In the genomic region with DNA sequence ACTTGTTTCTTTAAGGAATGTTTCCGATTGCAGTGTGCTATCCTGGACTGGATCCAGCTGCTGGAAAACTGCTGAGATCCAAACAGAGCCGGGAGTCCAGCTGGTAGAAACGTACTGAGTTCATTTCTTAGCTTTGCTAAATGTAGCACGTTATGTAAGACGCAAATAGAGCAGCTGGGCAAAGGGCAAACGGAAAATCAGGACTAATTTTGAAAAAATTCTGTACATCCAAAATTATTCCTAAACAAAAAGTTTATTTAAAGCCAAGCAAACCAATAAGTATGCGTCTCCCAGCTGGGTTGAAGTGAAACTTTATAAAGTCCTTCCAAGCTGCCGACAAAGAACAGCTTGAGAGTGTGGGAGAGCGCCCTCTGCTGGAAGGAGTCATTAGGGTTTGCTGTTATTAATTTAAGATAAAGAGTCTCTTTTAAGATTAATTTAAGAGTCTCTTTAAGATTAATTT, we compare ENCODE assay signal across 8 mouse cellular contexts. TPM values are rescaled to one million over a fixed set of nuclear protein-coding genes. Genes with fewer than 3 reads are reported as not detected.
DNase-seq lines count a peak whose midpoint lies in the region; ATAC-seq lines count a peak whose summit lies in the region.

No protein-coding gene starts in this region.

- H3K9me3 ChIP-seq in intestine, embryonic 14.5 days (ENCODE audit: control insufficient read depth, low read length), result 0 out of 2 replicates have a peak, but pooled peaks cover 1% of the 10 kb centered on the region
- peaks cover 31% of the 10 kb centered on the region for H3K9me3 ChIP-seq in megakaryocyte, embryonic 14.5 days

- no peak overlapping the region for H3K9ac ChIP-seq in intestine, embryonic 14.5 days (ENCODE audit: low read length)

- peak overlapping the region; percentile 34 for H3K4me2 ChIP-seq in intestine, embryonic 14.5 days (ENCODE audit: low read length)

- ATAC-seq in intestine, embryonic 14.5 days (replicated peaks; ENCODE audit: low FRiP score, low TSS enrichment, low read depth), result no peak

- H3K27ac ChIP-seq in intestine, embryonic 14.5 days (ENCODE audit: low read depth), result no peak overlapping the region

- WGBS in intestine, embryonic 14.5 days, result 13% methylated on average over 9 of the region's 9 CpGs

- peak; percentile 77 to 95 for DNase-seq in adrenal gland, adult (ENCODE audit: inconsistent age in 2 of 2, low spot score in 1 of 2)
- no peak for DNase-seq in adrenal gland, adult 8-10 months
- DNase-seq in cerebellum, postnatal 10 days, result peak; percentile 83 to 88
- peak; percentile 64 to 68 for DNase-seq in gastrocnemius, adult 8-10 months (ENCODE audit: low spot score in 2 of 2)
- DNase-seq in intestine, embryonic 14.5 days (ENCODE audit: low spot score), result peak; percentile 90
- peak; percentile 63 to 77 for DNase-seq in left cerebral cortex, postnatal 10 days (ENCODE audit: extremely low spot score in 1 of 2, low spot score in 2 of 2)
- peak; percentile 62 for DNase-seq in spleen, adult 12 weeks (ENCODE audit: low spot score)

- H3K36me3 ChIP-seq in intestine, embryonic 14.5 days (ENCODE audit: control insufficient read depth, insufficient read depth, low read length), result no peaks in the 10 kb centered on the region
- H3K36me3 ChIP-seq in megakaryocyte, embryonic 14.5 days (replicated peaks; ENCODE audit: low read length), result peaks cover under 1% of the 10 kb centered on the region

- no peaks in the 10 kb centered on the region for H3K27me3 ChIP-seq in intestine, embryonic 14.5 days (replicated peaks; ENCODE audit: control insufficient read depth, insufficient read depth, low read length)
- H3K27me3 ChIP-seq in megakaryocyte, embryonic 14.5 days (replicated peaks), result peaks cover 53% of the 10 kb centered on the region

- intact Hi-C loops in left cerebral cortex, postnatal 10 days (cut with DNase I), result no loop called here

- peaks cover 9% of the 10 kb centered on the region for H3K4me1 ChIP-seq in intestine, embryonic 14.5 days (replicated peaks; ENCODE audit: control insufficient read depth, insufficient read depth, low read length)
- peaks cover 12% of the 10 kb centered on the region for H3K4me1 ChIP-seq in megakaryocyte, embryonic 14.5 days

- peak overlapping the region; percentile 14; the same call in 1 of the 2 replicates for H3K4me3 ChIP-seq in intestine, embryonic 14.5 days (ENCODE audit: low read depth, low read length)
- H3K4me3 ChIP-seq in megakaryocyte, embryonic 14.5 days (replicated peaks), result peak overlapping the region; percentile 84

RNA-seq across cellular contexts. Expression of a gene that starts 30.2 kb away (rescaled TPM):
- total RNA-seq in adrenal gland, adult 8-10 months (2022), result 1 to 10 TPM; 3.7 to 9.3 (median 5.8) TPM
- 1 to 10 TPM in 3 of 4 experiments, under 1 TPM in 1; 0.82 to 1.6 (median 1.3) TPM for total RNA-seq in gastrocnemius, adult 8-10 months (2022)
- polyA plus RNA-seq in intestine, embryonic 14.5 days (2014; fragmentation: Nextera tagmentation; extraction: Ambion mirVana), result 15.0 and 15.6 TPM in 2 replicates
- total RNA-seq in left cerebral cortex, postnatal 10 days (2021), result 10 to 100 TPM; 66.6 to 73.0 TPM
- polyA plus RNA-seq in megakaryocyte, embryonic 14.5 days (2012; ENCODE audit: insufficient read depth, low replicate concordance), result 0.45 TPM in 1 of 2 replicates, not detected in the other

Comparison
In these comparisons a context has a peak if more than half of its experiments do, and no peak if none do; other contexts are left out.
1. RNA of a gene that starts 30.2 kb away (total RNA-seq): 66.6 to 73.0 TPM in left cerebral cortex, postnatal 10 days; 3.7 to 9.3 TPM in adrenal gland, adult 8-10 months and 0.82 to 1.6 TPM in gastrocnemius, adult 8-10 months; every median in the first group is over 4 times any median in the second.